ENCODE assay signal across 19 mouse cellular contexts in genomic region chr12:116927115-116927514, GRCm38 (mm10).
DNase-seq lines count a peak whose midpoint lies in the region; ATAC-seq and TF ChIP-seq lines count a peak whose summit lies in the region.
"Had no signal": no experiment of that assay in that cellular context is flagged by ENCODE, and none has a peak within 500 bp of the region (broad histone marks: within the 10 kb centered on the region; RNA-seq: fewer than 3 reads in every experiment).

No protein-coding gene starts in this region.

- H3K9me3 ChIP-seq in neural tube, embryonic 13.5 days: no peaks in the 10 kb centered on the region
- no peaks in the 10 kb centered on the region for H3K9me3 ChIP-seq in forebrain, postnatal 0 days (ENCODE audit: low read length)
- no peaks in the 10 kb centered on the region for H3K9me3 ChIP-seq in midbrain, embryonic 13.5 days
- H3K9me3 ChIP-seq: embryonic facial prominence, embryonic 12.5 days; heart, embryonic 15.5 days; limb, embryonic 13.5 days had no signal

- WGBS in neural tube, embryonic 13.5 days: 52% methylated on average over 5 of the region's 5 CpGs
- WGBS in forebrain, postnatal 0 days: 15% methylated on average over 5 of the region's 5 CpGs
- WGBS in midbrain, embryonic 13.5 days: 6% methylated on average over 5 of the region's 5 CpGs

- TF ChIP-seq CTCF in forebrain, postnatal 0 days (IDR thresholded peaks at IDR 0.05; ENCODE audit: low read depth): no peak

- ATAC-seq in neural tube, embryonic 13.5 days (ENCODE audit: low read depth): no peak
- ATAC-seq in forebrain, postnatal 0 days: peak; percentile 34; the same call in 1 of the 2 replicates
- ATAC-seq in midbrain, embryonic 13.5 days: peak; percentile 85

- no peaks in the 10 kb centered on the region for H3K36me3 ChIP-seq in neural tube, embryonic 13.5 days
- no peaks in the 10 kb centered on the region for H3K36me3 ChIP-seq in forebrain, postnatal 0 days (ENCODE audit: insufficient read depth)
- no peaks in the 10 kb centered on the region for H3K36me3 ChIP-seq in midbrain, embryonic 13.5 days
- H3K36me3 ChIP-seq: embryonic facial prominence, embryonic 12.5 days; heart, embryonic 15.5 days; limb, embryonic 13.5 days had no signal

- no peaks in the 10 kb centered on the region for H3K27me3 ChIP-seq in neural tube, embryonic 13.5 days
- H3K27me3 ChIP-seq in forebrain, postnatal 0 days (ENCODE audit: insufficient read depth, low read length): no peaks in the 10 kb centered on the region
- H3K27me3 ChIP-seq in midbrain, embryonic 13.5 days: no peaks in the 10 kb centered on the region; the same call in 1 of the 2 replicates
- H3K27me3 ChIP-seq: embryonic facial prominence, embryonic 12.5 days; heart, embryonic 15.5 days; limb, embryonic 13.5 days had no signal

- DNase-seq in neural tube, embryonic 10.5 days (ENCODE audit: extremely low spot score, low spot score): no peak
- no peak for DNase-seq in forebrain, postnatal 0 days
- DNase-seq in gastrocnemius, postnatal 4 days (ENCODE audit: low spot score in 2 of 2): no peak
- DNase-seq in adrenal gland, postnatal 36 days: no peak
- DNase-seq in frontal cortex, postnatal 10 days (ENCODE audit: low spot score in 2 of 2): no peak
- DNase-seq: adrenal gland, adult 8-10 months; B cell, adult 2 months; cerebellum, adult 11-12 months; cerebellum, postnatal 36 days; gastrocnemius, adult 2 months; heart, adult 11 months; kidney, adult 11 months; kidney, postnatal 10 days; lung, postnatal 10 days had no signal

- no peak overlapping the region for H3K9ac ChIP-seq in neural tube, embryonic 13.5 days
- peak overlapping the region; percentile 11; the same call in 1 of the 2 replicates for H3K9ac ChIP-seq in forebrain, postnatal 0 days
- H3K9ac ChIP-seq in midbrain, embryonic 13.5 days (replicated peaks): 0 out of 2 replicates have a peak overlapping the region, but pooled peaks have one; percentile 17
- H3K9ac ChIP-seq: embryonic facial prominence, embryonic 12.5 days; heart, embryonic 15.5 days; limb, embryonic 13.5 days had no signal

- peak overlapping the region; percentile 54 for H3K27ac ChIP-seq in neural tube, embryonic 13.5 days (replicated peaks)
- H3K27ac ChIP-seq in forebrain, postnatal 0 days (ENCODE audit: low read depth, low read length): peak overlapping the region; percentile 54; the same call in 1 of the 2 replicates
- H3K27ac ChIP-seq in midbrain, embryonic 13.5 days: peak overlapping the region; percentile 78
- H3K27ac ChIP-seq: embryonic facial prominence, embryonic 12.5 days; gastrocnemius, adult 2 months; heart, embryonic 15.5 days; limb, embryonic 13.5 days had no signal

- peaks cover 11% of the 10 kb centered on the region for H3K4me1 ChIP-seq in neural tube, embryonic 13.5 days (replicated peaks)
- peaks cover 5% of the 10 kb centered on the region; the same call in 1 of the 2 replicates for H3K4me1 ChIP-seq in forebrain, postnatal 0 days (ENCODE audit: insufficient read depth)
- H3K4me1 ChIP-seq in midbrain, embryonic 13.5 days (replicated peaks): peaks cover 37% of the 10 kb centered on the region
- H3K4me1 ChIP-seq: embryonic facial prominence, embryonic 12.5 days; heart, embryonic 15.5 days; limb, embryonic 13.5 days had no signal

- no peak overlapping the region for H3K4me2 ChIP-seq in neural tube, embryonic 13.5 days
- no peak overlapping the region for H3K4me2 ChIP-seq in forebrain, postnatal 0 days (ENCODE audit: low read depth)
- H3K4me2 ChIP-seq in midbrain, embryonic 13.5 days (replicated peaks): no peak overlapping the region
- H3K4me2 ChIP-seq: embryonic facial prominence, embryonic 12.5 days; heart, embryonic 15.5 days; limb, embryonic 13.5 days had no signal

- no peak overlapping the region for H3K4me3 ChIP-seq in neural tube, embryonic 13.5 days
- no peak overlapping the region for H3K4me3 ChIP-seq in forebrain, postnatal 0 days (ENCODE audit: low read depth, low read length)
- no peak overlapping the region for H3K4me3 ChIP-seq in midbrain, embryonic 13.5 days (replicated peaks)
- H3K4me3 ChIP-seq: embryonic facial prominence, embryonic 12.5 days; gastrocnemius, adult 2 months; heart, embryonic 15.5 days; limb, embryonic 13.5 days had no signal
